Mouse (Mus musculus) gastrocnemius, adult 8-10 months (tissue): ENCODE measurements around the gene Trim47. TPM values are rescaled to one million over a fixed set of nuclear protein-coding genes. Genes with fewer than 3 reads are reported as not detected.

Source experiments
- DNase-seq, 2 experiments: peaks; one replicate each; pipeline ENCODE4 v3.0.0; 2022; ENCODE audit warnings: low spot score in 2 of 2
- total RNA-seq, 4 experiments: library from RNA; stranded (reverse); gene quantifications; 2 replicates each; pipeline ENCODE4 v1.2.4; 2022

Trim47 gene
- total RNA-seq, 4 experiments from 2014 or later, result 5.7 to 7.6 (median 6.3) TPM

- no peak for DNase-seq
These were observed 62.7 kb downstream of the Trim47 start for GRCm38 (mm10) chr11:116064187-116064867.

DNA sequence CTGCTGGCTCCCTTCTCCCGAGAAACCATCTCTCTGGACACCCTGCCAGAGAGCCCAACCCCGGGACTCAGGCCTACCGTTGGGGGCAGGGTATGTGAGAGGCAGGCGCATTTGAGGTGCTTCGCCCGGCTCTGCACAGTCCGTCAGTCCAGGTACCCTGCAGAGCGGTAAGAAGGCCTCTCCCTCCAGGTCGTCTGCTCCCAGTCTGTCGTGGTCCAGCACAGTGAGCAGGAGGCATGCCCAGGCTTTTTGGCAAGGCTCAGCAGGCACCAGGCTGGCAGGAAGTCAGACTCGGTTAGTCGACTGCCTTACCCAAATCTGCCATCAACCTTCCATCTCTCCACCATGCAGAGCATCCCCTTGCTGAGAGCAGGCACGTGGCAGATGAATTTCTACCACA is 63.4 kb downstream of the Trim47 start:
- DNase-seq, result no peak

DNA sequence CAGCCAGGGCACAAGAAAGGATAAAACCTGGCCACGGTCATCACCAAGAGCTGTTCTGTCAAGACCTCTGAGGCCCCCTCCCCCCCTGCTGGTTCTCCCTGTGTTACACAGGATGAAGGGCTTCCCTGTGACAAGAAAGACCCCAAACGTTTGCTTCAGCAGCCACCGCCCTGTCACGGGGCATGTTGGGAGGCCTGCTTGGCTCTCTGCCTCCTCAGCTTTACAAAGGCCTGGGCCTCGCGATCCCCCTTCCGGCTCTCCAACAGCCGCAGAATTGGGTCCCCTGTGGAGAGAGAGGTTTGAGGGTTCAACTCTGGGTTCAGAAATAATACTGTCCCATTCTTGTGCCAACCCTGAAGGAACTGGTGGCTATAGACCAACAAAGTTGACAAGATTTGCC is 64.5 kb downstream of the Trim47 start:
- no peak for DNase-seq

- DNase-seq, result no peak
These were observed 65.2 kb downstream of the Trim47 start for GRCm38 (mm10) chr11:116061641-116062415.

GRCm38 (mm10) chr11:116060596-116060995 is 66.4 kb downstream of the Trim47 start:
- DNase-seq, result no peak

- no peak for DNase-seq
These were observed 67.4 kb downstream of the Trim47 start for GRCm38 (mm10) chr11:116059691-116060025.

DNA sequence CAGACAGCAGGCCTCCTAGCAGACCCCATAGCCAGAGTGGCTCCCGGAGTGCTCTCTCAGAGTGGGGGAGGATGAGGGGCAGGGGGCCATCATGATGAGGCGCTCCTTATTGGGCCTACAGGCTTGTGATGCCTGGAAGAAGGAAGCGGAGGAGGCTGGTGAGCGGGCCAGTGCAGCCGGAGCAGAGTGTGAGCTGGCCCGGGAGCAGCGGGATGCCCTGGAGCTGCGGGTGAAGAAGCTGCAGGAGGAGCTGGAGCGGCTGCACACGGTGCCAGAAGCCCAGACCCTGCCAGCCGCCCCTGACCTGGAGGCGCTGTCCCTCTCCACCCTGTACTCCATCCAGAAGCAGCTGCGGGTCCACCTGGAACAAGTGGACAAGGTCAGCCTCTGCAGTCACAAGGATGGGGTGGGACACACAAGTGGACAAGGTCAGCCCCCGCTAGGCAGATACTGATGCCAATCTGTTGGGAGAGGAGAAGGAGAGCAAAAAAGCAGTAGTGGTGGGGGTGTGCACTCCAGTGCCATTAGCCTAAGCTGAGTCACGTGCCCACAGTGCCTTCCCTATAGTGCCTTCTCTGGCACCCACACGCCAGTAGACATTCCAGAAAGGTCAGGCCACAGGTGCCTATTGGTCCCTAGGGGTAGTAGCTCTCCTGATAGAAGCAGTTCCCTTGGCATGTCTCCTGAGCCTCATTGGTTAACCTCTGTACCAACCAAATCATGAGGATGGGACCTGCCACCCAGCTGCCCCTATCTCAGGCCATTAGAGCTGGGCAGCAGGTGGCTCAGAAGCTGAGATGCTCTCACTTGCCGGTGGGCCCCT is 67.9 kb downstream of the Trim47 start:
- DNase-seq, result no peak

DNA sequence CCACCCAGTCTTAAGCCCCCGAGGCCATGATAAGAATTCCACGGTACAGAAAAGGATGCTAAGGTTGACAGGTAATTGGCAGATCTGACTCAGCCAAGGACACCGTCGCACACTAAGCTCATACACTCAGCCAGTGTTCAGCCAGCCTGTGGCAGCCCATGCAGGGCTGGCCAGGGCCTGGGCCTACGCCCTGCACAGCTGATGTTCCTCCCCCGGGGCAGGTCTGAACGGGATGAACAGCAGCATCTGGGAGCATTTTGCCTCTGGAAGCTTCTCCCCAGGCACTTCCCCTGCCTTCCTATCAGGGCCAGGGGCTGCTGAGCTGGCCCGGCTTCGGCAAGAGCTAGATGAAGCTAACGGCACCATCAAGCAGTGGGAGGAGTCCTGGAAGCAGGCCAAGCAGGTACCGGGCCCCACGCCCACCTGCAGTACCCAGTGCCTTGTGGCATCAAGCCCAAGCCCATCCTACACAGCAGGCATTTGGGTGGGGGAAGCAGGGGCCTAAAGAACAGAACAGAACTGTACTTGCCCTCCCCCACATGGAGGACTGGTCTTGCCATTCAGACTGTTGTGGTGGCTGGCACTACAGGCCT is 68.9 kb downstream of the Trim47 start:
- no peak for DNase-seq

- DNase-seq, result no peak
These were observed 69.7 kb downstream of the Trim47 start for GRCm38 (mm10) chr11:116057237-116057881.

GRCm38 (mm10) chr11:116055873-116056272 is 71.1 kb downstream of the Trim47 start:
- no peak for DNase-seq

Other genes starting within 250 kb of the Trim47 start
- under 1 TPM in 3 of 4 experiments, not detected in 1; 0.61 to 0.88 (median 0.72) TPM for gene Smim5, start 227.2 kb downstream of the Trim47 start, total RNA-seq
- gene Smim6, start 215.2 kb downstream of the Trim47 start, total RNA-seq, result not detected
- gene Sap30bp, start 193.9 kb downstream of the Trim47 start, total RNA-seq, result 10 to 100 TPM in 2 of 4 experiments, 1 to 10 TPM in 2; 7.7 to 15.7 (median 9.7) TPM
- gene Recql5, start 193.7 kb downstream of the Trim47 start, total RNA-seq, result 1 to 10 TPM; 5.0 to 9.5 (median 6.5) TPM
- 1 to 10 TPM; 1.5 to 4.4 (median 3.1) TPM for gene Itgb4, start 152.5 kb downstream of the Trim47 start, total RNA-seq
- gene Galk1, start 114.5 kb downstream of the Trim47 start, total RNA-seq, result 1 to 10 TPM; 1.6 to 3.1 (median 2.7) TPM
- 10 to 100 TPM; 45.7 to 88.7 (median 59.5) TPM for gene H3f3b, start 99.2 kb downstream of the Trim47 start, total RNA-seq
- gene Unk, start 96.9 kb downstream of the Trim47 start, total RNA-seq, result 1 to 10 TPM; 4.3 to 6.8 (median 5.3) TPM
- under 1 TPM; 0.34 to 0.56 (median 0.46) TPM for gene Unc13d, start 49.2 kb downstream of the Trim47 start, total RNA-seq
- 10 to 100 TPM; 78.6 to 91.0 (median 90.1) TPM for gene Wbp2, start 40.2 kb downstream of the Trim47 start, total RNA-seq
- gene Trim65, start 3.9 kb upstream of the Trim47 start, total RNA-seq, result 1 to 10 TPM; 3.4 to 4.5 (median 4.0) TPM
- 10 to 100 TPM; 46.4 to 51.6 (median 50.3) TPM for gene Mrpl38, start 11.7 kb upstream of the Trim47 start, total RNA-seq
- gene Fbf1, start 41.0 kb upstream of the Trim47 start, total RNA-seq, result 10 to 100 TPM in 2 of 4 experiments, 1 to 10 TPM in 2; 8.3 to 12.8 (median 10.0) TPM
- gene Ten1, start 71.6 kb upstream of the Trim47 start, total RNA-seq, result 10 to 100 TPM; 15.7 to 18.4 (median 17.2) TPM
- gene Acox1, start 71.8 kb upstream of the Trim47 start, total RNA-seq, result 100 to 1,000 TPM in 2 of 4 experiments, 10 to 100 TPM in 2; 88.9 to 111 (median 97.2) TPM
- under 1 TPM in 1 of 4 experiments, not detected in 3; 0.04 TPM for gene Evpl, start 110.9 kb upstream of the Trim47 start, total RNA-seq
- 10 to 100 TPM; 86.7 to 99.9 (median 90.8) TPM for gene Srp68, start 147.0 kb upstream of the Trim47 start, total RNA-seq
- gene Galr2, start 153.7 kb upstream of the Trim47 start, total RNA-seq, result under 1 TPM in 2 of 4 experiments, not detected in 2; 0.20 to 0.24 TPM
- 10 to 100 TPM; 62.3 to 84.9 (median 73.3) TPM for gene Exoc7, start 180.0 kb upstream of the Trim47 start, total RNA-seq
- not detected for gene Foxj1, start 208.2 kb upstream of the Trim47 start, total RNA-seq